In the genomic region with DNA sequence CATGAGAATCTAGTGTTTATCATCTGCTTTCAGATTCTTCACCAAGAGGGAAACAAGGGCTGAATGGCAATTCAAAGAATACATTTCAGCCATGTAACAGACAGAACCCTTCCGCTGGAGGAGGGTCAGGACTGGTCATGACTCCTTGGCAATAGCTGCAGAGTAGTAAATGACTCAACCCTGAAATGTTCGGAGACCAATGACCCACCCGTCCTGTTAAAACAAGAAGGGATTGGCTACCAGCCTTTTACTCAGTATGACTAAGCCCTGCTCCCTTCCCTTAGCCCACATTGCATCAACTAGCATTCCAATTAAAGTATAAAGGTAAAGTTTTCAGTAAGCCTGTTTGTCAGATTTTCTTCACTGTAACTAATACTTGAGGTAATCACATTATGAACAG, we compare ENCODE assay signal across 15 mouse cellular contexts.
A peak's percentile ranks its signal among the peaks of the same experiment; 100 is the strongest.
DNase-seq lines count a peak whose midpoint lies in the region; ATAC-seq lines count a peak whose summit lies in the region.
"Had no signal": no experiment of that assay in that cellular context is flagged by ENCODE, and none has a peak within 500 bp of the region (broad histone marks: within the 10 kb centered on the region; RNA-seq: fewer than 3 reads in every experiment).

No protein-coding gene starts in this region.

- peaks cover 5% of the 10 kb centered on the region; the same call in 1 of the 2 replicates for H3K4me1 ChIP-seq in kidney, embryonic 14.5 days (ENCODE audit: control insufficient read depth, insufficient read depth, low read length)

- 73% methylated on average over 3 of the region's 3 CpGs for WGBS in kidney, embryonic 14.5 days

- no peaks in the 10 kb centered on the region for H3K27me3 ChIP-seq in kidney, embryonic 14.5 days (ENCODE audit: control insufficient read depth, insufficient read depth, low read length)
- H3K27me3 ChIP-seq: limb, embryonic 15.5 days had no signal

- H3K27ac ChIP-seq in kidney, embryonic 14.5 days (ENCODE audit: low read depth, low read length), result no peak overlapping the region
- H3K27ac ChIP-seq: hindbrain, postnatal 0 days; left cerebral cortex, adult 2 months; limb, embryonic 15.5 days had no signal

- H3K36me3 ChIP-seq in kidney, embryonic 14.5 days (ENCODE audit: control insufficient read depth, insufficient read depth, low read length), result no peaks in the 10 kb centered on the region
- H3K36me3 ChIP-seq: limb, embryonic 15.5 days had no signal

- DNase-seq in adrenal gland, adult (ENCODE audit: inconsistent age in 2 of 2, low spot score in 1 of 2), result peak; percentile 69 to 80
- no peak for DNase-seq in adrenal gland, postnatal 4 days (ENCODE audit: low spot score in 2 of 2)
- DNase-seq in kidney, postnatal 10 days, result peak; percentile 18
- peak; percentile 42 for DNase-seq in MN1 (ENCODE audit: low spot score)
- DNase-seq in fibroblast of lung, adult 2 months (ENCODE audit: low read depth), result peak; percentile 89
- DNase-seq in frontal cortex, postnatal 36 days (ENCODE audit: low spot score in 2 of 2), result no peak
- DNase-seq: cerebellum, adult 11 months; gastrocnemius, postnatal 25 days; kidney, postnatal 4 days had no signal

- no peak overlapping the region for H3K4me2 ChIP-seq in kidney, embryonic 14.5 days (replicated peaks; ENCODE audit: low read depth, low read length)
- H3K4me2 ChIP-seq: limb, embryonic 15.5 days had no signal

- H3K9ac ChIP-seq in kidney, embryonic 14.5 days (ENCODE audit: low read depth, low read length), result no peak overlapping the region
- H3K9ac ChIP-seq: limb, embryonic 15.5 days had no signal

- no peaks in the 10 kb centered on the region for H3K9me3 ChIP-seq in kidney, embryonic 14.5 days (ENCODE audit: control insufficient read depth, low read length)
- H3K9me3 ChIP-seq: G1E; limb, embryonic 15.5 days had no signal

- H3K4me3 ChIP-seq in kidney, embryonic 14.5 days (ENCODE audit: low read length), result no peak overlapping the region
- H3K4me3 ChIP-seq: left cerebral cortex, adult 2 months; limb, embryonic 15.5 days had no signal

- ATAC-seq in kidney, embryonic 14.5 days (ENCODE audit: low FRiP score, low TSS enrichment), result no peak
- ATAC-seq in megakaryocyte-erythroid progenitor cell, adult 5-6 weeks (replicated peaks; ENCODE audit: low FRiP score, low TSS enrichment, poor library complexity, severe bottlenecking), result no peak
- ATAC-seq: hindbrain, postnatal 0 days had no signal

Comparison
In these comparisons a context has a peak if more than half of its experiments do, and no peak if none do; other contexts are left out.
1. DNase-seq: peak in adrenal gland, adult (2 of 2), kidney, postnatal 10 days (single experiment), MN1 (single experiment) and fibroblast of lung, adult 2 months (single experiment); none in adrenal gland, postnatal 4 days (0 of 2) and frontal cortex, postnatal 36 days (0 of 2).